Mouse (Mus musculus) heart, adult 8-10 months (tissue): ENCODE data around the gene Ksr2. TPM values are rescaled to one million over a fixed set of nuclear protein-coding genes. Genes with fewer than 3 reads are reported as not detected.
A peak's percentile ranks its signal among the peaks of the same experiment; 100 is the strongest.
"Not testable (repeated sequence)": the region's sequence is repeated elsewhere in the genome, so short reads cannot be mapped to it uniquely, and the experiment has no call there.

Experiments used
- DNase-seq: peaks from one replicate; pipeline ENCODE4 v3.0.0; 2022; ENCODE audit warnings: low spot score
- total RNA-seq, 4 experiments: library from RNA; stranded (reverse); gene quantifications; 2 replicates each; pipeline ENCODE4 v1.2.4; 2022

The Ksr2 gene
- total RNA-seq, 4 experiments from 2014 or later = 0.03 to 0.11 (median 0.06) TPM

GRCm38 (mm10) chr5:117408216-117408615, 5.6 kb upstream of the Ksr2 start:
- peak; percentile 43 for DNase-seq

DNA sequence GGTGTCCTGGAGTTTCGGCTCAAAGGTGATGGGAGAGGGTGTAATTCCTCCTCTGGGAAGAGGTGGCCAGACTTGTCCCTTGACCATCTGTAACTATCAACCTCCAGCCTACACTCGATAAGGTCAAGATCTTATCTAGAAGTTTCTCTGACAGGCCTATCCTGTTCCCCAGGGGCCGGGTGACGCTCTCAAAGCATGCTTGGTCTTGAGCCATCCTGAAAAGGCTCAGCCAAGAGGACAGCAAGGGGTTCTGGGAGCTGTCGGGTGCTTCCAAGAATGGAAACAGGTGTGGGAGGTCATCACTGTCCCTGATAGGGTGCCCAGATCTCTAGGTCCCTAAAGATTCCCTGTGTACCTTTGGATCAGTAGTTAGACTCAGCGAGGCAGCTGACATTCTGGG, 4.4 kb upstream of the Ksr2 start:
- no peak for DNase-seq

DNA sequence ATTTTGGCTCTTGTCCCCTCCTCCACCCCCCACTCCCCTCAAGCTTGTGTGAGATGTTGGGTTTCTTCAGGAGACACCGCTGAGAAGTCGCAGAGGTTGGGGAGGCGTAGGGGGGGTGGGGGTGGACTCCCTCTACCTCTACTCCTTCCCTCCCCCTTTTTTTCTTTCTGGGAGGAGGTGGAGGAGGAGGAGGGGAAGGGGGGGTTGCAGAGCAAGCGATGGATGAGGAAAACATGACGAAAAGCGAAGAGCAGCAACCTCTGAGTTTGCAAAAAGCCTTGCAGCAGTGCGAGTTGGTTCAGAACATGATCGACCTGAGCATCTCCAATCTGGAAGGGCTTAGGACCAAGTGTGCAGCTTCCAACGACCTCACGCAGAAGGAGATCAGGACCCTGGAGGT, 811 bp downstream of the Ksr2 start:
- no peak for DNase-seq

- DNase-seq = no peak
Observed at GRCm38 (mm10) chr5:117415011-117415912, 1.5 kb downstream of the Ksr2 start.

DNA sequence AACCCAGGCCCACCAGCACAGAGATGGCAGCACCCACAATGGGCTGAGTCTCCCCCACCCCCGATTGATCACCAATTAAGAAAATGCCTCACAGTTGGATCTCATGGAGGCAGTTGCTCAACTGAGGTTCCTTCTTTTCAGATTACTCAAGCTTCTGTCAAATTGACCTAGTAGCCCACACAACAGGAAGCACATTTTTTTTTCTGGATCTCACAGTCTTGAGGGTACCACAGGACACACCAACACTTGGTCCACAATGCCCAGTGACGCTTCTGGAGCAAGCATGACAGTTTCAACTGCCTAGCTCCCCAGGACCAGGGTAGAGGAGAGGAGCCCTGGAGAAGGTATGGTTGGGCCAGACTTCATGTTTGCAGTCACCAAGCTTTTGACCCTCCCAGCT, 3.6 kb downstream of the Ksr2 start:
- no peak for DNase-seq

GRCm38 (mm10) chr5:117433501-117433900, 19.7 kb downstream of the Ksr2 start:
- not testable (repeated sequence) for DNase-seq

DNA sequence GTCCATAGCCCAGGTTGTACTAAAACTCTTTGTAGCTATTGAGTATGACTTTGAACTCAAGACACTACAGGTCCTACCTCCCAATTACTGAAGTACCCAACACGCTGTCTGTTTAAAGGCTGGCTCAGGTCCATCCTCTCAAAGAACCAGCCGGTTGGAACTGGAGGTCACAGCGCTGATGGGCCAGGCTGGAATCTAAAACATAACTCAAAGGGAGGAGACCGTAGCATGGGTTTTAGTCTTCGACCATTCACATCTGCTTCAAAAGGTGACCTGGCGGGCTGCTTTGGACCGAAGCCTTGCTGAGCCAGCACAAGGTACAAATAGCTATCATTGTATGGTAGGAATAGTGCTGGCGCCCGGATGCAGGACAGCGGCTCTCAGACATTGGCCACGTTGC, 26.5 kb downstream of the Ksr2 start:
- DNase-seq = no peak

GRCm38 (mm10) chr5:117441242-117441842, 27.5 kb downstream of the Ksr2 start:
- DNase-seq = no peak

DNA sequence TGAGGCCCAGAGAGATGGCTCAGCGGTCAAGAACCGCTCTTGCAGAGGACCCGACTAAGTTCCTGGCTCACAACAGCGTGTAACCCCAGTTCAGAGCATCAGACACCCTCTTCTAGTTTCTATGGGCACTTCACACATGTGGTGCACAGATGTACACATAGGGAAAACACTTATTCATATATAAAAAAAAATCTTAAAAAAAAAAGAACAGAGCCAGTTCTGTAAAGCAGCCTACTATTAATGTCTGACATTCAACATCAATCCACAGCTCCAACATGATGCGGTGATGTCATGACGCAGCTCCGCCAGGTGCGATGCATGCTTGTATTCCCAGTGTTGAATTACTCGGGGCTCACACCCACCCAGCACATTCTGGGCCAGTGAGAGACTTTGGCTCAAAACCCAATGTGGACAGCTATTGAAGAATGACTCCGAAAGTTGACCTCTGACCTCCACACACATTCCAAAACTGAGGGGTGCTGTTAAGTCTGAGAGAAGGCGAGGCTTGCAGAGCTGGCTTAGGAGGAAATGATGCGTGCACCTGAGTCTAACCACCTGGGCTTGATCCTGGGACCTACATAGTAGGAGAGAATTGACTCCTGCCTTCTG, 28.5 kb downstream of the Ksr2 start:
- no peak for DNase-seq

DNA sequence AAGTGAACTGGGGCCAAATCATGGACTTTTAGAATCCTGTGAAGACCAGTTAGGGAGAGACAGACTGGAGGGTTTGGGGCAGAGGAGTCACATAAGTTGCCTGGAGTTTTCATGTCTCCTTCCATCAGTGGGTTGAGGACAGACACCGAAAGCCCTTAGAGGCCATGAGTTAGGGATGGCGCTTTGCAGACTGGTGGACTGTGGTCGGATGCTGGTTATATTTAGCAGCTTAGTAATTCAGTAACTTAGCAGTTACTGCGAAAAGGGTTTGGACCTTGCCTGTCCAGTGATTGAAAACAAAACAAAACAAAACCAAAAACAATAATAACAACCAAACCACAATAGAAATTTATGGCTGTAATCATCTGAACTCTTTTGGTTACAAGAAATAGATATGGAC, 29.3 kb downstream of the Ksr2 start:
- DNase-seq = no peak

DNA sequence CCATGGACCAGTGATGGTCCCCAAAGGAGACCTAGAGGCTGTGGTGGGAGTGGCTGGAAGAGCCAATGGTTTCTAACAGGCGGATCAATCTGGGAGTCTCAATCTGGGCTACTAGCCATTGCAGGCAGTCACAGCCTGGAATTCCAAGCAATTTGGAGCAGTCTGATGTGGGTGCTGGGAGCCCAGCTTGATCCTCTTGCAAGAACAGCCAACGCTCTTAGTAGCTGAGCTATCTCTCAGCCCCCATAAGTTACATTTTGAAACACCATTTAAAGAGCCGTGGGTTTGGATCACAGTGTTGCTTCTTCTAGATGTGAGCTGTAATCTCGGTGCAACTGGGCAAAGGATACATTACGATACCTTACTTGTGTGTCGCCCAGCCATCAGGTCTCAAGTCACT, 30.1 kb downstream of the Ksr2 start:
- no peak for DNase-seq

DNA sequence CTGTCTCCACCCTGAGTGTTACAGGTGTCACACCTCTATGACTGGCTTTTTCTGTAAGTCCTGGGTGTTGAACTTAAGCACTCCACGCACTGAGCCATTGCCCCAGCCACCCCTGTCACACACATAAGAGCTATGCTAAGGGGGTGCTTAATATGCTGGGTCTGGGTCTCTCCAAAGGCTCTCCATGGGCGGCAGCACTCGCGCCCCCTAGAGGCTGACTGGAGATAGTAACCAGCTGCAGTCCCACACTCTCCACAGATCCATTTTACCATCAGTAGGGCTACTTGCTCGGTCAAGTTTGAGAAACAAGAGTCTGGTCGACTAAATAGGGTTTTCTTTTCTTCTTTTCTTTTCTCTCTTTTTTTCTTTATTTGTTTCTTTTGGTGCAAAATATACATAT, 33.9 kb downstream of the Ksr2 start:
- no peak for DNase-seq

GRCm38 (mm10) chr5:117452013-117452412, 38.2 kb downstream of the Ksr2 start:
- DNase-seq = no peak

GRCm38 (mm10) chr5:117455546-117455945, 41.7 kb downstream of the Ksr2 start:
- DNase-seq = no peak

DNA sequence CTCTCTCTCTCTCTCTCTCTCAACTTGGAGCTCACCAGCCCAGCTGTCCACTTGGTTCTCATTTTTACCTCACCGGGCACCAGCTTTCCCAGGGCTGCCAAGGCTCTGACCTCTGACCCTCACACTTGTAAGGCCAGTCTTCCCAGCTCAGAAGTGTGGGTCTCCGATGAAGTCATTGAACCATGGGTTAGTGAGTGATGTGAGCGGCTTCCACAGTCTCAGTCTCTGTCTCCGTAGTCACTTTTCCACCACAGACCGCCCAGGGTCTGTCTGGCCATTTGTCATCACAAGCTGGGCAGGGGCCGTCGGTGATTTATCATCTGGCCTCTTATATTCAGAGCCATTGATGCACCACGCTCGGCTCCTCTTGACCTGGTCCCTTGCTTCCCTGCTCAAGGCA, 43.3 kb downstream of the Ksr2 start:
- DNase-seq = no peak

- no peak for DNase-seq
Observed at GRCm38 (mm10) chr5:117457583-117457982, 43.8 kb downstream of the Ksr2 start.

DNA sequence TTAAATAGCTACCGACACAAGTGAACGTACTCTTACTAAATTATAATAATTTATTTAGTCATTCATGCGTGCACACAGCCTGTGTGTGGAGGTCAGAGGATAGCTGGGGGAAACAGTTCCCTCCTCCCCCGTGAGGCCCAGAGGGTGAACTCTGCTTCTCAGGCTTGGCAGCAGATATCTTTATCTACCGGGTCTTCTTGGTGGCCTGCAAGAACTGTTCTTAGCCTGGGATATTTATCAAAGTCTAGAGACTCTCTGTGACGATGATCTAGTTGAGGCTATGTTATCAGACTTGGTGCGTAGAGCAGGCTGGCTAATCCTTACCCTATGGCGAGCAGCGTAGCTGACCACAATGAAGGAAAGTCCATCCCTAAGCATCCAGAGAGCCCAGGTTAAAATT, 45.1 kb downstream of the Ksr2 start:
- DNase-seq = no peak

DNA sequence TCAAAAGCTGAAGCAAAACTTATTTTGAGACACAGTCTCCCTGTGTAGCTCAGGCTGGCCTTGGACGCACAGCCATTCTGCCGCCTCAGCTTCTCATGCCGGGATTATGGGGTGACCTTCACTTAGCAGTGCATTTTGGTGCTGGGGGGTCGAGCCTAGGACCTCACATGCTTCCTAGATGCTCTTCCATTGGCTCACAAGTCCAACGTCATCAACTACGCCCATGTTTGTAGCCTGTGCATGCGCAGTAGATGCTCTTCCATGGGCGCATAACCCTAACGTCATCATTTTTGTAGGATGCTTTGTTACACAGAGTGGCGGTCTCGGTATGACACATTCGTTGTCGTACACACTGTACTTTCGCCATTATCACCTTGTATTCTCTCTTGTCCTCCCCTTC, 46.5 kb downstream of the Ksr2 start:
- no peak for DNase-seq

GRCm38 (mm10) chr5:117467052-117467451, 53.3 kb downstream of the Ksr2 start:
- DNase-seq = no peak

DNA sequence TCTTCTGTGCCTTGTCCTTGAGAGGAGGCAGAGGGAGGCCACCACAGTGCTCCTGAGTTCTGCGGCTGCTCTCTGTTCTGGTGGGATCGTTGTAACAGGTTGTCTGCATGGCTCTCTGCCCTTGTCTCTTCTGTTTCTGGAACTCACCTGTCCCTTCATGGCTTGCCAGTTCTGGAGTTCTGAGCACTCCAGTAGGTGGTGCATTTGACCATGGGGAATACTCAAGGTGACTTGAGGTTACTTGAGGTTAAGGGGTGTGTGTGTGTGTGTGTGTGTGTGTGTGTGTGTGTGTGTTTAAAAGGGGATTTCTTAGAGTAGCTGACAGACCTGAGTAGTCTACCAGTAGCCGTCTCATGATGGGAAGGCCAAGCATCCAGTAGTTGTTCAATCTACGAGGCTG, 55.2 kb downstream of the Ksr2 start:
- no peak for DNase-seq

DNA sequence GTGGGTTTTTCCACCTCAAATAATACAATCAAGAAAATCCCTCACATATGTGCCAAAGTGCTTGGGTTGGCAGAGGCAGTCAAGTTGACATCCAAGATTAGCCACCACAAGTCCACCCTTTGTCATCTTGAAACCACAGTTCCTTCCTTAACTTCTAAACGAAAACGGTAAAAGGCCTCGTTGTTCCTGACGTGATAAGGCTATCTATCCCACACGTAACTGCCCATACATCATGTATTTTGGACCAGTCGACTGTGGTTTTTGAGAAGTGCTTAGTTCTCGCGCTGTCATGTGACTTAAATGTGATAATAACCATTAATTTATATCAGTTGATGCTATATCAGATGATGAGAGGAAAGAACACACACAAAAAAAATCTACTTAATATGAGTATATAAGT, 55.8 kb downstream of the Ksr2 start:
- DNase-seq = no peak

DNA sequence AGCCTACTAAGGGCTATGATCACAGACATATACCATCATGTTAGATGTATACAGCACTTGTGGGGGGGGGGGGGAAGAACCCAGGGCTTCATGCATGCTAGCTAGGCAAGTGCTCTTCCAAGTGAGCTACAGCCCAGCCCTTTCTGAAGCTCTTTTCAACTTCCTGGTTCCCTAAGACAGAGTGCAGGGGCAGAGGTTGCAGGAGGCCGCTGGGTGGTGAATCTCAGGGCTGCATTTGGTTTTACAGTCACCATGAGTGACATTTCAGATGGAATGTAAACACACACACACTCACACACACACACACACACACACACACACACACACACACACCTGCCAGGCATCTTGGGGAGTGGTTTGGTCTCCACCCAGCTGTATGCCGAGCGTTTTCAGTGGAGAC, 67.4 kb downstream of the Ksr2 start:
- DNase-seq = no peak

DNA sequence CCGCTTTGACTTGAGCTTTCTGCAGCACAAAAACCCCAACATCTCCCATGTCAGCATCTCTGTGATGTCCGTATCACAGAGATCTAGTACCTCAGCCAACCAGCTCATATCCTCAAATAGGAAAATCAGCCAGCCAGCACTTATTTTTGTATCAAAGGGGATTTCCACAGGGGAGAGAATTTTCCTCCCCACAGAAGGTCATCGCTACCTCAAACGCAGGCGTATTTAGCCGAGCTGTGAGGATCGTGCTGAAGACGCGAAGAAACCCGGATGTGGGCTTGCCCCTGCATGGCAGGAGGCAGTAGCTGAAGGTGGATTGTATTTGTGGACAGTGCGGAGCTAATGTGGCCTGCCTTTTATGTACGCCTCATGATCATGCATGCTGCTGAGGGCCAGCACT, 67.8 kb downstream of the Ksr2 start:
- DNase-seq = no peak
